Mouse (Mus musculus): ENCODE measurements around the gene Map4k3. TPM values are rescaled to one million over a fixed set of nuclear protein-coding genes. Genes with fewer than 3 reads are reported as not detected.
"Not testable (repeated sequence)": the region's sequence is repeated elsewhere in the genome, so short reads cannot be mapped to it uniquely, and the experiment has no call there.

The Map4k3 gene
- polyA plus RNA-seq (2016; fragmentation: Nextera tagmentation; extraction: Ambion mirVana) = 36.4 and 36.8 TPM in 2 replicates

GRCm38 (mm10) chr17:80728062-80728858, at the start of gene Map4k3:
Gene Map4k3 (minus strand): TSS chr17:80728485.
- H3K27me3 ChIP-seq = no peaks in the 10 kb centered on the region
- under 1% methylated on average over 43 of the region's 64 CpGs for WGBS
- H3K4me1 ChIP-seq = peaks cover 27% of the 10 kb centered on the region
- H3K4me3 ChIP-seq = peak within 1 kb of the TSS; percentile 92
- ATAC-seq (ENCODE audit: low FRiP score) = peak; percentile 96
- H3K9ac ChIP-seq = peak within 1 kb of the TSS; percentile 97
- H3K4me2 ChIP-seq (replicated peaks) = peak within 1 kb of the TSS; percentile 82
- H3K36me3 ChIP-seq = no peaks in the 10 kb centered on the region
- peak within 1 kb of the TSS; percentile 96 for H3K27ac ChIP-seq
- no peaks in the 10 kb centered on the region for H3K9me3 ChIP-seq (replicated peaks)

DNA sequence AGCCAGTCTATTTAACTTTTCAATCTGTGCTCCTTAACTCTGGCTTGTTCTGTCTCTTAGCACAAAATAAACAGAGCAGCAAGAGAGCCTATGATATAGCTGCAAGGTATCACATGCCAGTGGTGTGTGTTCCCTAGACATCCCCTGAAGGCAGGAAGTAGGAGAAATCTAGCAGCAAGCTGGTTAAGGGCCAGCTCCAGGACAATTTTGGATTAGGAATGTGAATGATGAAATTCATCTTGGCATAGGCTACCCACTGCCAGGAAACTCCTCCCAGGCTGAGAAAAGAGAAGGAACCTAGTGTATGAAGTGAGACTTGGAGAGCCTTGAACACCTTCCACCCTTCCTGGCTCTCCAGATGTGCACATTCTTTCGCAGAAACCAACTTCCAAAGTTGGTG, 49.3 kb upstream of the Map4k3 start:
- no peak overlapping the region for H3K4me2 ChIP-seq (replicated peaks)
- H3K36me3 ChIP-seq = no peaks in the 10 kb centered on the region
- H3K27me3 ChIP-seq = no peaks in the 10 kb centered on the region
- no peaks in the 10 kb centered on the region for H3K9me3 ChIP-seq (replicated peaks)
- ATAC-seq (ENCODE audit: low FRiP score) = no peak
- no peak overlapping the region for H3K27ac ChIP-seq
- H3K4me3 ChIP-seq = no peak overlapping the region
- 86% methylated on average over 1 of the region's 1 CpGs for WGBS
- peaks cover 4% of the 10 kb centered on the region for H3K4me1 ChIP-seq
- H3K9ac ChIP-seq = no peak overlapping the region

- Histone ChIP-seq H3K36me3 (no peaks in the 10 kb centered on the region), H3K9me3 (replicated peaks) (no peaks in the 10 kb centered on the region), H3K9ac (no peak overlapping the region), H3K27me3 (no peaks in the 10 kb centered on the region), H3K4me1 (peaks cover 2% of the 10 kb centered on the region), H3K27ac (no peak overlapping the region), H3K4me2 (replicated peaks) (no peak overlapping the region), H3K4me3 (no peak overlapping the region)
- ATAC-seq (ENCODE audit: low FRiP score) = no peak
- WGBS = 85% methylated on average over 8 of the region's 8 CpGs
Observed at GRCm38 (mm10) chr17:80775178-80775788, 47.0 kb upstream of the Map4k3 start.

DNA sequence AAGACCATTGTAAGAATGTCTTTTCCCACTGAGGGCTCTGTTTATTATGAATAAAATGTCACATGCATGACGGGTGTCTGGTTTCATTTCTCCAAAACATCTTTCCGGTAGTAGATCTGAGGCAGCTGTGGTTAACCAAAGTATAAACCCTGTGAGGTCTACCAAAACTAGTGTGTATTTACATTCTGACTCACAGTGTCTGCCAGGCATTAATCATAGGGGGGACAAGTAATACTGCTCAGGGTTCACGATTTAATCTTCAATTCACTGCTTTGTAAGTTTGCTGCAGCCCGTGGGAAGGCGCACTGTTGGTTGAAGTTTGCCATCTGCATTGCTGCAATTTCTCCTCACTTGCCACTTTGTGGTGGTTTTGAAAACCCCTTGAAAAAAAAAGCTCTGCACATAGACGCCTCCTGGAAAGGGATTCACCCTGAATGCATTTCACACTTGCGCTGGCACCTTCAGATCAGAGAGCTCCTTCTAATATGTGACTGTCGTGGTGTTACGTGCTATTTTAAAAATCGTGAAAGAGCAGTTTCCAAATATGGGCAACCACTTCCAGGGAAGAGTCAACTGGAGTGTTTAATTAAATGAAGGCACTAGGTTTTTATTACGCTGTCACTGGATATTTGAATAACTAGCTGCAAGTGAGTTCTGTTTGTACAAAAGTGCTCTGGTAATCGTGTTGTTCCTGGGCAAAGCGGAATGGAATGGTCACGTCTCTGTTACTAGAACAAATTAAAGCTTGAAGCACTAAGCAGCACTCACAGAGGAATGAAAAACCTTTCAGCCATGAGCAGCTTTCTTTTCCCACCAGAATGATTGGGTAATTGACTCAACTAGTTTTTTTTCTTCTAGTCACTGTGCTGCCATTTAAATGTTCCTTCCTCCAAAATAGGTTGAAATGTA, 44.5 kb upstream of the Map4k3 start:
- no peak for ATAC-seq (ENCODE audit: low FRiP score)
- Histone ChIP-seq H3K27me3 (no peaks in the 10 kb centered on the region), H3K9ac (no peak overlapping the region), H3K27ac (no peak overlapping the region), H3K4me3 (no peak overlapping the region), H3K36me3 (no peaks in the 10 kb centered on the region), H3K4me2 (replicated peaks) (no peak overlapping the region), H3K4me1 (no peaks in the 10 kb centered on the region), H3K9me3 (replicated peaks) (0 out of 2 replicates have a peak, but pooled peaks cover 4% of the 10 kb centered on the region)
- 74% methylated on average over 14 of the region's 14 CpGs for WGBS

GRCm38 (mm10) chr17:80770065-80770464, 41.8 kb upstream of the Map4k3 start:
- ATAC-seq (ENCODE audit: low FRiP score) = no peak
- H3K4me1 ChIP-seq = no peaks in the 10 kb centered on the region
- no peak overlapping the region for H3K4me3 ChIP-seq
- H3K4me2 ChIP-seq (replicated peaks) = no peak overlapping the region
- 0 out of 2 replicates have a peak, but pooled peaks cover 4% of the 10 kb centered on the region for H3K9me3 ChIP-seq (replicated peaks)
- H3K27ac ChIP-seq = no peak overlapping the region
- 62% methylated on average over 1 of the region's 1 CpGs for whole genome bisulfite sequencing
- no peak overlapping the region for H3K9ac ChIP-seq
- no peaks in the 10 kb centered on the region for H3K27me3 ChIP-seq
- H3K36me3 ChIP-seq = no peaks in the 10 kb centered on the region

GRCm38 (mm10) chr17:80765204-80765603, 36.9 kb upstream of the Map4k3 start:
- 64% methylated on average over 2 of the region's 2 CpGs for WGBS
- no peaks in the 10 kb centered on the region for H3K27me3 ChIP-seq
- H3K27ac ChIP-seq = no peak overlapping the region
- no peaks in the 10 kb centered on the region for H3K36me3 ChIP-seq
- no peaks in the 10 kb centered on the region; the same call in 1 of the 2 replicates for H3K4me1 ChIP-seq
- H3K4me3 ChIP-seq = no peak overlapping the region
- 0 out of 2 replicates have a peak, but pooled peaks cover 4% of the 10 kb centered on the region for H3K9me3 ChIP-seq (replicated peaks)
- no peak for ATAC-seq (ENCODE audit: low FRiP score)
- no peak overlapping the region for H3K4me2 ChIP-seq (replicated peaks)
- no peak overlapping the region for H3K9ac ChIP-seq

DNA sequence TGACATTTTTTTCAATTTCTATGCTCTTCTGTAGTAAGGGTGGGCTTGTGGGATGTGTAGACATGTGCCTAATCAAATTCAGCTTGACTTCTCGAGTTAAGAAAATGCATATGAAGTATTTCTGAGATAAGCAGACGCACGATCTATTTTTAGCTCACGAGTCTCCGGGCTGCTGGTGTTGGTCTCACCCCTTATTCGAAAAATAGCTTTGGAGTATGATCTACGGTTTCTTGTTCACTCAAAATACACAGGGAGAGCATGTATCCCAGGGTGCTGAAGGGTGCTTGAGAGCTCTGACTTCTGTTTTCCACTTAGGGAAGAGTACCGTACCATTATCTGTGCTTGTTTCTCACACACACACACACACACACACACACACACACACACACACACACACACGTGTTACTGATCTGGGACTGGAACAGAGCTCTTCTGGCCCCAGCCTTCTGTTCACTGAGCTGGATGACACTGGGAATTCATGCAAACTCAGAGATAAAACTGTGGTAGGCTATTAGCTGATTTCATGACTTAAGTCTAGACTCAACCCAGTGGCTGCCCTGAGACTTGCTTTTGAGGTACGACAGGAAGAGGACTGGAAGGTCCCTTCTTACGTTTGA, 34.9 kb upstream of the Map4k3 start:
- Histone ChIP-seq H3K36me3 (no peaks in the 10 kb centered on the region), H3K27me3 (no peaks in the 10 kb centered on the region), H3K9ac (no peak overlapping the region), H3K4me3 (no peak overlapping the region), H3K27ac (no peak overlapping the region), H3K4me1 (no peaks in the 10 kb centered on the region; the same call in 1 of the 2 replicates), H3K4me2 (replicated peaks) (no peak overlapping the region), H3K9me3 (replicated peaks) (no peaks in the 10 kb centered on the region)
- WGBS = 80% methylated on average over 11 of the region's 11 CpGs
- no peak for ATAC-seq (ENCODE audit: low FRiP score)

- ATAC-seq (ENCODE audit: low FRiP score) = no peak
- Histone ChIP-seq H3K36me3 (no peaks in the 10 kb centered on the region), H3K4me2 (replicated peaks) (no peak overlapping the region), H3K4me3 (no peak overlapping the region), H3K27ac (no peak overlapping the region), H3K4me1 (no peaks in the 10 kb centered on the region; the same call in 1 of the 2 replicates), H3K27me3 (no peaks in the 10 kb centered on the region), H3K9me3 (replicated peaks) (no peaks in the 10 kb centered on the region), H3K9ac (no peak overlapping the region)
- WGBS = 74% methylated on average over 9 of the region's 9 CpGs
Observed at GRCm38 (mm10) chr17:80762391-80763040, 34.2 kb upstream of the Map4k3 start.

- H3K4me3 ChIP-seq; ATAC-seq (ENCODE audit: low FRiP score); H3K4me1 ChIP-seq; H3K4me2 ChIP-seq (replicated peaks); H3K27ac ChIP-seq; H3K36me3 ChIP-seq; H3K27me3 ChIP-seq; H3K9ac ChIP-seq; H3K9me3 ChIP-seq (replicated peaks): not testable (repeated sequence)
- 88% methylated on average over 8 of the region's 8 CpGs for WGBS
Observed at GRCm38 (mm10) chr17:80761191-80761590, 32.9 kb upstream of the Map4k3 start.

GRCm38 (mm10) chr17:80760344-80761145, 32.3 kb upstream of the Map4k3 start:
- Histone ChIP-seq H3K4me3 (no peak overlapping the region), H3K36me3 (no peaks in the 10 kb centered on the region), H3K27ac (no peak overlapping the region), H3K9me3 (replicated peaks) (no peaks in the 10 kb centered on the region), H3K27me3 (no peaks in the 10 kb centered on the region), H3K4me2 (replicated peaks) (no peak overlapping the region), H3K9ac (no peak overlapping the region), H3K4me1 (no peaks in the 10 kb centered on the region; the same call in 1 of the 2 replicates)
- no peak for ATAC-seq (ENCODE audit: low FRiP score)
- 90% methylated on average over 16 of the region's 16 CpGs for WGBS

- 83% methylated on average over 5 of the region's 5 CpGs for WGBS
- Histone ChIP-seq H3K27ac (no peak overlapping the region), H3K36me3 (no peaks in the 10 kb centered on the region), H3K9me3 (replicated peaks) (no peaks in the 10 kb centered on the region), H3K27me3 (no peaks in the 10 kb centered on the region), H3K4me2 (replicated peaks) (no peak overlapping the region), H3K4me1 (0 out of 2 replicates have a peak, but pooled peaks cover 4% of the 10 kb centered on the region), H3K9ac (no peak overlapping the region), H3K4me3 (no peak overlapping the region)
- ATAC-seq (ENCODE audit: low FRiP score) = no peak
Observed at GRCm38 (mm10) chr17:80756043-80756442, 27.8 kb upstream of the Map4k3 start.

All from hindbrain, embryonic 12.5 days (tissue).